Mouse (Mus musculus) kidney, embryonic 14.5 days (tissue): Measurements from ENCODE around the gene Defb19. TPM values are rescaled to one million over a fixed set of nuclear protein-coding genes. Genes with fewer than 3 reads are reported as not detected.

Experiments used
- ATAC-seq: fragments of 200-750 bp; cut with Nextera tagmentation; 2 replicates; pipeline ENCODE4 v1.8.0; 2017; ENCODE audit warnings: moderate number of reproducible peaks, mild to moderate bottlenecking, moderate TSS enrichment, moderate library complexity; ENCODE audit not compliant: low FRiP score, low TSS enrichment
- H3K27ac ChIP-seq: fragments of 300-500 bp; sonication (generic); 2 replicates; pipeline ENCODE4 v1.5.1; 2014; ENCODE audit warnings: low read depth, mild to moderate bottlenecking, low read length, moderate library complexity, mixed read lengths
- H3K27me3 ChIP-seq: fragments of 300-500 bp; sonication (generic); 2 replicates; pipeline ENCODE4 v1.6.1; 2014; ENCODE audit warnings: mild to moderate bottlenecking, low read length; ENCODE audit not compliant: control insufficient read depth, insufficient read depth
- H3K36me3 ChIP-seq: fragments of 300-500 bp; sonication (generic); 2 replicates; pipeline ENCODE4 v1.6.1; 2014; ENCODE audit warnings: low read length, mixed read lengths; ENCODE audit not compliant: control insufficient read depth, insufficient read depth
- H3K4me1 ChIP-seq: fragments of 300-500 bp; sonication (generic); 2 replicates; pipeline ENCODE4 v1.6.1; 2014; ENCODE audit warnings: low read length, mixed read lengths; ENCODE audit not compliant: control insufficient read depth, insufficient read depth
- H3K4me2 ChIP-seq: fragments of 300-500 bp; sonication (generic); replicated peaks from 2 replicates; pipeline ENCODE4 v1.6.1; 2014; ENCODE audit warnings: low read depth, mild to moderate bottlenecking, low read length
- H3K4me3 ChIP-seq: fragments of 300-500 bp; sonication (generic); 2 replicates; pipeline ENCODE4 v1.5.1; 2014; ENCODE audit warnings: mild to moderate bottlenecking, low read length
- H3K9ac ChIP-seq: fragments of 300-500 bp; sonication (generic); 2 replicates; pipeline ENCODE4 v1.6.1; 2014; ENCODE audit warnings: low read depth, mild to moderate bottlenecking, low read length, moderate library complexity
- H3K9me3 ChIP-seq: fragments of 300-500 bp; sonication (generic); 2 replicates; pipeline ENCODE4 v1.6.1; 2016; ENCODE audit warnings: low read length; ENCODE audit not compliant: control insufficient read depth
- WGBS: fragments of 180-500 bp; shearing (Covaris S2); extraction: QIAGEN DNeasy Blood & Tissue Kit; methylation state at CpG from one replicate; pipeline ENCODE4 v1.1.7; 2014; 5-methylcytosine and 5-hydroxymethylcytosine counted together
- polyA plus RNA-seq: library from polyadenylated mRNA; unstranded; fragments of >200 nt; fragmentation: Nextera tagmentation; extraction: Ambion mirVana; gene quantifications from 2 replicates; pipeline ENCODE4 v1.2.1, GENCODE M21; 2014

Defb19 gene
- polyA plus RNA-seq, 1 experiment from 2014 or later: not detected

- 84% methylated on average over 4 of the region's 4 CpGs for whole genome bisulfite sequencing
- H3K27me3 ChIP-seq: no peaks in the 10 kb centered on the region
- ATAC-seq: no peak
Observed at GRCm38 (mm10) chr2:152601275-152601960, 21.3 kb upstream of the Defb19 start.

GRCm38 (mm10) chr2:152600076-152600475 is 20.0 kb upstream of the Defb19 start:
- no peaks in the 10 kb centered on the region for H3K36me3 ChIP-seq
- no peak overlapping the region for H3K27ac ChIP-seq
- WGBS: 82% methylated on average over 6 of the region's 6 CpGs
- H3K4me2 ChIP-seq: no peak overlapping the region
- no peaks in the 10 kb centered on the region for H3K27me3 ChIP-seq
- no peak overlapping the region for H3K9ac ChIP-seq
- no peaks in the 10 kb centered on the region for H3K4me1 ChIP-seq
- no peak for ATAC-seq
- H3K4me3 ChIP-seq: no peak overlapping the region
- H3K9me3 ChIP-seq: no peaks in the 10 kb centered on the region

More at GRCm38 (mm10) chr2:152601275-152601960, 21.3 kb upstream of the Defb19 start:
- Histone ChIP-seq H3K4me2 (no peak overlapping the region), H3K4me3 (no peak overlapping the region), H3K9ac (no peak overlapping the region), H3K36me3 (no peaks in the 10 kb centered on the region), H3K4me1 (peaks cover 5% of the 10 kb centered on the region; the same call in 1 of the 2 replicates), H3K9me3 (no peaks in the 10 kb centered on the region), H3K27ac (no peak overlapping the region)

- no peak within 1 kb of the TSS for H3K9ac ChIP-seq
- H3K4me1 ChIP-seq: no peaks in the 10 kb centered on the region
- no peaks in the 10 kb centered on the region for H3K36me3 ChIP-seq
- no peak within 1 kb of the TSS for H3K4me2 ChIP-seq
- no peaks in the 10 kb centered on the region for H3K27me3 ChIP-seq
- no peak within 1 kb of the TSS for H3K4me3 ChIP-seq
- WGBS: 66% methylated on average over 7 of the region's 7 CpGs
- no peak for ATAC-seq
- no peaks in the 10 kb centered on the region for H3K9me3 ChIP-seq
- no peak within 1 kb of the TSS for H3K27ac ChIP-seq
Observed at GRCm38 (mm10) chr2:152599299-152599698, 19.2 kb upstream of the Defb19 start, which contains the start of gene Defb45. Defb45 (minus strand) TSS chr2:152599399.

GRCm38 (mm10) chr2:152589021-152589420 is 8.9 kb upstream of the Defb19 start:
- 33% methylated on average over 6 of the region's 6 CpGs for WGBS
- no peak for ATAC-seq

GRCm38 (mm10) chr2:152588450-152588849 is 8.3 kb upstream of the Defb19 start:
- ATAC-seq: no peak
- Histone ChIP-seq H3K9me3 (no peaks in the 10 kb centered on the region), H3K4me1 (0 out of 2 replicates have a peak, but pooled peaks cover 10% of the 10 kb centered on the region), H3K4me3 (no peak overlapping the region), H3K4me2 (no peak overlapping the region), H3K27me3 (no peaks in the 10 kb centered on the region), H3K36me3 (no peaks in the 10 kb centered on the region), H3K27ac (no peak overlapping the region), H3K9ac (no peak overlapping the region)
- WGBS: 38% methylated on average over 2 of the region's 2 CpGs

More at GRCm38 (mm10) chr2:152589021-152589420, 8.9 kb upstream of the Defb19 start:
- Histone ChIP-seq H3K27ac (no peak overlapping the region), H3K4me1 (0 out of 2 replicates have a peak, but pooled peaks cover 10% of the 10 kb centered on the region), H3K27me3 (no peaks in the 10 kb centered on the region), H3K9me3 (no peaks in the 10 kb centered on the region), H3K36me3 (no peaks in the 10 kb centered on the region), H3K9ac (no peak overlapping the region), H3K4me3 (no peak overlapping the region), H3K4me2 (no peak overlapping the region)

- no peak overlapping the region for H3K4me2 ChIP-seq
- no peaks in the 10 kb centered on the region for H3K9me3 ChIP-seq
- ATAC-seq: no peak
- 0 out of 2 replicates have a peak, but pooled peaks cover 10% of the 10 kb centered on the region for H3K4me1 ChIP-seq
- H3K4me3 ChIP-seq: no peak overlapping the region
- H3K36me3 ChIP-seq: no peaks in the 10 kb centered on the region
- no peak overlapping the region for H3K9ac ChIP-seq
- H3K27ac ChIP-seq: no peak overlapping the region
- no peaks in the 10 kb centered on the region for H3K27me3 ChIP-seq
- 78% methylated on average over 4 of the region's 4 CpGs for WGBS
Observed at GRCm38 (mm10) chr2:152586926-152587560, 6.9 kb upstream of the Defb19 start.

GRCm38 (mm10) chr2:152580612-152581011 is 500 bp upstream of the Defb19 start:
- H3K27me3 ChIP-seq: no peaks in the 10 kb centered on the region
- H3K9me3 ChIP-seq: no peaks in the 10 kb centered on the region
- no peak for ATAC-seq
- 77% methylated on average over 11 of the region's 11 CpGs for WGBS
- no peaks in the 10 kb centered on the region for H3K4me1 ChIP-seq
- no peak overlapping the region for H3K4me2 ChIP-seq
- H3K27ac ChIP-seq: no peak overlapping the region
- H3K4me3 ChIP-seq: no peak overlapping the region
- H3K9ac ChIP-seq: no peak overlapping the region
- no peaks in the 10 kb centered on the region for H3K36me3 ChIP-seq

- Histone ChIP-seq H3K9ac (no peak overlapping the region), H3K36me3 (no peaks in the 10 kb centered on the region), H3K9me3 (no peaks in the 10 kb centered on the region), H3K4me1 (no peaks in the 10 kb centered on the region; the same call in 1 of the 2 replicates), H3K4me3 (no peak overlapping the region), H3K4me2 (no peak overlapping the region), H3K27ac (no peak overlapping the region), H3K27me3 (no peaks in the 10 kb centered on the region)
- 75% methylated on average over 8 of the region's 8 CpGs for WGBS
- no peak for ATAC-seq
Observed at GRCm38 (mm10) chr2:152573484-152573883, 6.6 kb downstream of the Defb19 start.
